Mouse (Mus musculus) frontal cortex, postnatal 14 days (tissue): ENCODE data around the gene Cyp39a1.
A peak's percentile ranks its signal among the peaks of the same experiment; 100 is the strongest.

Experiments used
- DNase-seq, 2 experiments: peaks; one replicate each; pipeline ENCODE4 v3.0.0; 2022; ENCODE audit warnings: low spot score in 2 of 2

Gene Cyp39a1

GRCm38 (mm10) chr17:43677317-43677716, 10.1 kb downstream of the Cyp39a1 start:
- no peak for DNase-seq

- no peak for DNase-seq
Observed at GRCm38 (mm10) chr17:43684086-43684485, 16.9 kb downstream of the Cyp39a1 start.

GRCm38 (mm10) chr17:43684638-43685037, 17.4 kb downstream of the Cyp39a1 start:
- DNase-seq: no peak

GRCm38 (mm10) chr17:43689591-43689990, 22.4 kb downstream of the Cyp39a1 start:
- DNase-seq: no peak

- DNase-seq: peak; percentile 29 to 77
Observed at GRCm38 (mm10) chr17:43698997-43699649, 31.9 kb downstream of the Cyp39a1 start.

GRCm38 (mm10) chr17:43701060-43701459, 33.8 kb downstream of the Cyp39a1 start:
- peak; percentile 19 to 60 for DNase-seq

- DNase-seq: no peak
Observed at GRCm38 (mm10) chr17:43704216-43704930, 37.1 kb downstream of the Cyp39a1 start.

- no peak for DNase-seq
Observed at GRCm38 (mm10) chr17:43706749-43707148, 39.5 kb downstream of the Cyp39a1 start.

GRCm38 (mm10) chr17:43707254-43707653, 40.0 kb downstream of the Cyp39a1 start:
- no peak for DNase-seq

- DNase-seq: no peak
Observed at GRCm38 (mm10) chr17:43711557-43712352, 44.5 kb downstream of the Cyp39a1 start.

- no peak for DNase-seq
Observed at GRCm38 (mm10) chr17:43714191-43714590, 47.0 kb downstream of the Cyp39a1 start.

GRCm38 (mm10) chr17:43716601-43717000, 49.4 kb downstream of the Cyp39a1 start:
- DNase-seq: no peak

- DNase-seq: no peak
Observed at GRCm38 (mm10) chr17:43719401-43719800, 52.2 kb downstream of the Cyp39a1 start.

GRCm38 (mm10) chr17:43724480-43724879, 57.3 kb downstream of the Cyp39a1 start:
- no peak for DNase-seq

- DNase-seq: no peak
Observed at GRCm38 (mm10) chr17:43731327-43731726, 64.1 kb downstream of the Cyp39a1 start.

- no peak for DNase-seq
Observed at GRCm38 (mm10) chr17:43731976-43732375, 64.8 kb downstream of the Cyp39a1 start.

GRCm38 (mm10) chr17:43734252-43734651, 67.0 kb downstream of the Cyp39a1 start:
- no peak for DNase-seq

- no peak for DNase-seq
Observed at GRCm38 (mm10) chr17:43743933-43744332, 76.7 kb downstream of the Cyp39a1 start.

GRCm38 (mm10) chr17:43744425-43744824, 77.2 kb downstream of the Cyp39a1 start:
- no peak for DNase-seq

GRCm38 (mm10) chr17:43751146-43751545, 83.9 kb downstream of the Cyp39a1 start:
- no peak for DNase-seq

GRCm38 (mm10) chr17:43752811-43753210, 85.6 kb downstream of the Cyp39a1 start:
- DNase-seq: no peak

- no peak for DNase-seq
Observed at GRCm38 (mm10) chr17:43754687-43755086, 87.5 kb downstream of the Cyp39a1 start.
